Mouse (Mus musculus): ENCODE results near the gene Nynrin.
A peak's percentile ranks its signal among the peaks of the same experiment; 100 is the strongest.

The Nynrin gene

DNA sequence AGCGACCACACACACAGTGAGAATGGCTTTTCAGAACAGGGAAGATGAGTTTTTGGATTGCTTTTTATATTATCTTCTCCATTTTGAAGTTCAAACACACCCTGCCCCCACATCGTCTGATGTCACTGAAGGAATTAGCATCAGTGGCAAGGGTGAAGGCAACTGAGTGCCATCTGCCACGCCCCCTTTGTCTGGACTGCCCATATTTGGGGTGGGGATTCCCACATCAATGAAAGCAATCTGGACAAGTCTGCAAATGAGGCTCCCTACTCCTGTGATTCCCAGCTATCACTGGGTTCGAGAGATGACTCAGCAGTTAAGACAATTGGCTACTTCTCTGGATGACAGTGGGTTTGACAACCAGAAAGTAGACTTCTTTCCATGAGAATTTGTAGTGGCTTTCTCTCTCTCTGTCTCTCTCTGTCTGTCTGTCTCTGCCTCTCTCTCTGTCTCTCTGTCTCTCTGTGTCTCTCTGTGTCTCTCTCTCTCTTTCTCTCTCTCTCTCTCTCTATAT is 12.9 kb upstream of the Nynrin start:
- DNase-seq (ENCODE audit: low spot score): no peak

DNA sequence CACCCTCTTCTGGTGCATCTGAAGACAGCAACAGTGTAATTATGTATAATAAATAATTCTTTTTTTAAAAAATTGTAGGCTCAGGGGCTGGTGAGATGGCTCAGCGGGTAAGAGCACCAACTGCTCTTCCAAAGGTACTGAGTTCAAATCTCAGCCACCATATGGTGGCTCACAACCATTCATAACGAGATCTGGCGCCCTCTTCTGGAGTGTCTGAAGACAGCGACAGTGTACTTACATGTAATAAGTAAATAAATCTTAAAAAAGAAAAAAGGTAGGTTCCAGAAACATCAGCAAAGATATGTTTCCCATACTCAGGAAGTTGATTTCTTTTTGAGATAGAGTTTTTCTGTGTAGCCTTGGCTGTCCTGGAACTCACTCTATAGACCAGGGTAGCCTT is 11.0 kb upstream of the Nynrin start:
- DNase-seq (ENCODE audit: low spot score): no peak

DNA sequence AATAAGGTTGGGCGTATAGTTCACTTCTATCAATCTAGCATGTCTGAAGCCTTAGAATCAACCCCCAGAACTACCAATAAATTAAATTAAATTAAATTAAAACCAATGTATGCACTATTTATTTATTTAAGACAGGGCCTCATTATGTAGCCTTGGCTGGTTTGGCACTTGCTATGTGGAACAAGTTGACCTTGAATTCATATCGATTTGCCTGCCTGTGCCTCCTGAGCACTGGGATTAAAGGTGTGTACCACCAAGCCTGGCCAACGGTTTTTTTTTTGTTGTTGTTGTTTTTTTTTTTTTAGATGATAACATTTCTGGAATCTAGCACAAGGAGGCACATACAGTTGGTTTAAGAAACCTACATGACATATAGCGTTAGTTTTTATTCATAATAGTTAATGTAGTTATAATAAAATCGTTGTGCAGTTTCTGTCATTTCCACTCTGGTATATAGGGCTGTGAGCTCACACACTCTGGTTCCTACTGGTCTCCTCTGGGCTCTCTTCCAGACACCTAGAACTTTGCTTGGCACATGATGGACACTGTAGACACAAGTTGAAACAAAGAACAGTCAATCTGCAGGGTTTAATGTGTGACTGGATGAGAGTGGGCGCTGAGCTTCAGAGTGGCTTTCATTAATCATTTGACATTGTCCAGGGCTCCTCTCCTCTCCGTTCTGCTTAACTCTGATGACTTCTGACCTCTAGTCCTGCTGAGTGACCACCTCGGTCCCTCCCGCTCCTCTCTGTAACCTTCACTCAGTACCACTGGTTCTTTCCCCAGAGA is 8.1 kb upstream of the Nynrin start:
- DNase-seq (ENCODE audit: low spot score): no peak

DNA sequence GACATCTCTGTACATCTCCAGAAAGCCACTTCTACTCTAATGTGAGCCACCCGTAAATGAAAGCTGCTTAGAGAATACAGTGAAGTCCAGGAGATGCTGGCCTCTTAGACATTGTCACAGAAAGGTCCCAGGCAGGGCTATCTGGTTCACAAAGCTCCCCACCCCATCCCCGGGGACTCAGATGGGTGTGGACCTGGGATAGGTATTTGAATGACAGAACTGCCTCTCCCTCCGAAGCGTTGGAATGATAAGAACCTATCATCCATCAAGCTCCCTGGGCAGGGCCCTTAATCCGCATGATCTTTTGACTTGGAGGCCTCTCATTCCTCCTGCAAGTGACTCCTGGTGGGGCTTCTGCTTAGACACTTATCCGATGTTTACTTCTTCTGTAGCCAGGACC is 2.9 kb upstream of the Nynrin start:
- DNase-seq (ENCODE audit: low spot score): no peak

DNA sequence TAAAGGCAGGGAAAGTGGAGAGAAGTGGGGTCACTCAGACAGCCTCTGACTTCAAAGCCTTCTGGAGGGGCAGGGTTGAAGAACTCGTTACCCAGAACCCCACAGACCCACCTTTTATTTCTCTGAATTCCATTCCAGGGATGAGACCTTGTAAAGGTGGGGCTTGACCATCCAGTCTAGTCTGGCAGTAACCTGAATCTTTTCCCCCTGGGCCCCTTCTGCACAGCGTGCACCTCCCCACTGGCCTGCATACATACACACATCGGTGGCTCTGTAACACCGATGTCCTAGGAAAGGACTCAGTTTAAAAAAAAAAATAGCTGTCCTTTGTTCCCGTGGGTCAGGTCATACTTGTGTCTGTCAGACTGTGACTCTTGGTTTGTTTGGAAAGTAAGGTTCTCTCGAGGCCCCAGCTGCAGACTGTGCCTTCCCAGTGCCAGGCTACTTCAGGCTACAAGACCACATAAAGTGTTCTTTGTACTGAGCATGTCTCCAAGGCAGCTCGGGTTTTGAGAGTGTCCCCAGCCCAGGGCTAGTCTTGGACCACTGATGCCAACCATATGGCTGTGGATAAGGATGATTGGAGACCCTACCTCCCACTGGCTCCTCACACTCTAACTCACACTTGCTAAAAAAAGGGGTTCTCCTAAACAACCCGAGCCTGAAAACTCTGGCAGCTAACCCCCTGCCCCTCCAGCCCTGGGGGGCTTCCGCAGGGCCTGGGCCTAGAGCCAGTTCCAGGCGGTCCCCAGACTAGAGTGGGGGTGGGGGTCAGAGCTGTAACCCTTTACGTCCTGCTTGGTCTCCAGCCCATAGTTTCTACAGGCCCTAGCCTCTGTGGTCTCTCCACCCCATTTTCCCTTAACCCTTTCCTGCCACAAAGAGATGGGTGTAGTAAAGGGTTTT is 911 bp upstream of the Nynrin start:
- DNase-seq (ENCODE audit: low spot score): no peak

DNA sequence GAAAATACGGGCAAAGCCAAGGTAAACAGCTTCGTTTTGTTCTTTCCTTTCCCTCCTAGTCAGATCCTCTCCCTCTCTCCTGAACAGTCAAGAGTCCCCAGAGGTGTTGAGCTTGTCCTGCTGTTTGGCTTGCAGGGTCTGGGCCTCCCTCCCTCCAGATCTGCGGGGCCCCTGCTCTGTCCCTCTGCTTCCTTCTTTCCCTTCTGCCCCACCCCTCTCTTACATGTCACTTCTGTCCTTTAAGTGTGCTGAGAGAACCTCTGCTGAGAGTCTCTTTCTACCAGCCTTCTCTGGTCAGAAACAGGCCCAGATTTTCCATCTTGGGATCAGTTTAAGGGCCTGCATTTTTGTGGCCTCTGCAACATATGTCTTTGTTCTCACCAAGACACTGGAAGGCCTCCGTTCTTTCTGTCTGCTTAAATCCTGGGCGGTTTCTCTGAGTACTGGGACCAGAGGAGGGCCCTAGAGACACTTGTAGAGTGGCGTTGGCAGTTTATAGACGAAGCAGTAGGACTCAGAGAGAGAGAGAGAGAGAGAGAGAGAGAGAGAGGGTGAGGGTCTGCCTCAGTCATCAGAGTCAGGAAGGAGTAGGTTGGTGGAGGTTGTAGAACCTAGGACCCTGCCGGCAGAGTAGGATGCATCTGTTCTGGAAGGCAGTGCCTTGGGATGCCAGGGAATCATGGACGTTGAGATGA is 743 bp downstream of the Nynrin start:
- no peak for DNase-seq (ENCODE audit: low spot score)

DNA sequence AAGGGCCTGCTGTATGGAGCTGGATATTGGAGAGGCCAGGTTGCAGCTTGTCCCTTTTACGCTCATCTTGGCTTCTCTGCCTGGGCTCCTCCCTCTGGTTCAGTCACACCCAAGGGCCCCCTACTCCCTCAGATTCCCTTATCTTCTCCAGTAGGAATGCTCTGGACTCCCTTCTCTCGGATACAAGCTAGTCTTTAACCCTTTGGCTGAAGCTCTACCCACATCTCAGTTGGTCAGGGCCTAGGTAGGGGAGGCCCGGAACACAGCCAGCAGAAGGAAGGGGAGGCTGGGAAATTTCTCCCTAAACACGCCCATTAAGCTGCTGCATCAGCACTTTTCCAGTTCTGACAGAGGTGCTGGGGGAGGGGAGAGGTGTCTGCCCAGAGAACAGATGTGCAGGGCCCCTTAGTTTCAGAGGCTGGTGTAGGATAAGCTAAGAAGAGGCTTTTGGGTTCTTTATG is 1.3 kb downstream of the Nynrin start:
- DNase-seq (ENCODE audit: low spot score): no peak

DNA sequence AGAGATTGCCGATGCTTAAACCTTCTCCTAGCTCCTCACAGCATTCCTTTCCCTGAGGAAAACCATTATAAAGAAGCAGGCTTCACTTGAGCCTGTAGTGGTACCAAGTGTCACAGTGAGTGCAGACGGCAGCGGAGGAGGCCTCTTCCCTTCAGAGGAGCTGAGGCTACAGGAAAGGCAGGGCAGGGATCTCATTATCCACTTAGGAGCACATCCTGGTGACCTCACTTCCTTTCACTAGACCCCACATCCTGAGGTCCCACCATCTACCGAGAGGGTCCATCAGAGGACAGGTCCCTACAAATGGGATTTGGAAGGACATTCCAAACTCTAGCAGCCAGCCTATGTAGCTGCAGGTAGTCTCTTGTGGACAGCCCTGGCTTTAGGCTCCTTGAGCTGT is 3.8 kb downstream of the Nynrin start:
- DNase-seq (ENCODE audit: low spot score): no peak

DNA sequence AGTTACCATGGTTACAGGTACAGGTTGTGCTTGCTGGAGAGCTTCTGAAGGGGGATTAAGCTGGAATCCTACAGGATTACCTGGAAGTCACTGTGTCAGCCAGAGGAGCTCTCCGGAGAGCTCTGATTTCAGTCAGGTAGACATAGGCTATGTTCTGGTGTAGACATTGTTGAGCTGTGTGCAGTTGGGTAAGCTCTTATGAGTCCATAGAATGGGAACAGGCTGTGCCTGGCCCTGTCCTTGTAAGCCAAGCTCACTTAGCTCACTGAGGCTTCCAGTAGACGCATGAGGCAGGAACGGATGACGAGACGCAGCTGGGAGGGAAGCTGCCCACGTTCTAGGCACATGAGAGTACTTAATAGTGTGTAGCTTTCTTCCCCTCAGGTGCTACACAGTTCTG is 8.4 kb downstream of the Nynrin start:
- DNase-seq (ENCODE audit: low spot score): peak; percentile 3

DNA sequence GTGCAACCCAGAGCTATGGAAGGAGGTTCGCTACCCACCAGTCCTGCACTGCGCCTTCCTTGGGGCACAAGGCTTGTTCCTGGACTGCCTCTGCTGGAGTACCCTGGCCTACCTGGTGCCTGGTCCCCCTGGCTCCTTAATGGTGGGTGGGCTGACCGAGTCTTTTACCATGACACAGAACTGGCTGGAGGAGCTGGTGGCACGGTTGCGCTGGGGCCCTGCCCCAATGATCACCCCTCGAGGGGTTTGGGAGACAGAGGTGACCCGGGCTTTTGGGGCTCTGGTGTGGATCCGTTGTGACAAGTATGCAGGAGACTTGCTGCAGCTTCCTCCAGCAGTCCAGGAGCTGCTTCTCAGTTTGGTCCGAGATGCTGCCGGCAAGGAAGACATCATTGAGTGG is 9.2 kb downstream of the Nynrin start:
- DNase-seq (ENCODE audit: low spot score): no peak

DNA sequence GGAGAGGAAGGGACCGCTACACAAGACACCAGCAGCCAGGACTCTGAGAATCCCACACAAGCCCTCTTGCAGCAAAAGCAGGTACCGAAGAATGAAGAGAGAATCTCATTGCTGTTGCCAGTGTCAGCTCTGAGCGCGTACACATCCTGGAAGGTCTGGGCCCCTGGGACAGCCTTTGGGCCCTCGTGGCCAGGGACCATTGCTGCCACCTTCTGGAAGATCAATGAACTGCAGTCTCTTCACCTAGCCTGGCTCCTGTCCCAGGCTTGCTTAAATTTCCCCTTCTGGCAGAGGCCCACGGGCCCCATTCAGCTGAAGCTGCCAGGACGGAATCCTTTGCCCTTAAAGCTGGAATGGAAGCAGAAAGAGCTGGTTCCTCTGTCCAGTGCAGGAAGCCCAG is 10.0 kb downstream of the Nynrin start:
- peak; percentile 73 for DNase-seq (ENCODE audit: low spot score)

DNA sequence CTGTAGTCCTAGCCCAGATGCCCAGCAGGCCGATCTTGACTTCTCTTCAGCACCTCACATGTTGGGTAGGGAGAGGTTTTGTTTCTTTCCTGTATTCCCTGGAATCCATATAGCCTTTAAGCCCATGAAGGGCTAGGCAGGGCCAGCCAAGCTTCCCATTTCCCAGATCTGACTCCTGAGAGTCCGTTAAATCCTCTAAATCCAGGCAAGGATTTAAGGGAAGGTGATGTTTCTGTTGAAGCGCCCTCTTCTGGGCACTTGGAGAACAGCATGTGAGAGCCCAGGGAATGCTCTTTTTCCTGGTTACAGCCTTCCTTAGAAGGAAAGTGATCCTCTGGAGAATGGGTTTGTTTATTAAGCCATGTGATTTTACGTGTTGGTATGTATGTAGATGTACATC is 13.2 kb downstream of the Nynrin start:
- DNase-seq (ENCODE audit: low spot score): peak; percentile 58

DNA sequence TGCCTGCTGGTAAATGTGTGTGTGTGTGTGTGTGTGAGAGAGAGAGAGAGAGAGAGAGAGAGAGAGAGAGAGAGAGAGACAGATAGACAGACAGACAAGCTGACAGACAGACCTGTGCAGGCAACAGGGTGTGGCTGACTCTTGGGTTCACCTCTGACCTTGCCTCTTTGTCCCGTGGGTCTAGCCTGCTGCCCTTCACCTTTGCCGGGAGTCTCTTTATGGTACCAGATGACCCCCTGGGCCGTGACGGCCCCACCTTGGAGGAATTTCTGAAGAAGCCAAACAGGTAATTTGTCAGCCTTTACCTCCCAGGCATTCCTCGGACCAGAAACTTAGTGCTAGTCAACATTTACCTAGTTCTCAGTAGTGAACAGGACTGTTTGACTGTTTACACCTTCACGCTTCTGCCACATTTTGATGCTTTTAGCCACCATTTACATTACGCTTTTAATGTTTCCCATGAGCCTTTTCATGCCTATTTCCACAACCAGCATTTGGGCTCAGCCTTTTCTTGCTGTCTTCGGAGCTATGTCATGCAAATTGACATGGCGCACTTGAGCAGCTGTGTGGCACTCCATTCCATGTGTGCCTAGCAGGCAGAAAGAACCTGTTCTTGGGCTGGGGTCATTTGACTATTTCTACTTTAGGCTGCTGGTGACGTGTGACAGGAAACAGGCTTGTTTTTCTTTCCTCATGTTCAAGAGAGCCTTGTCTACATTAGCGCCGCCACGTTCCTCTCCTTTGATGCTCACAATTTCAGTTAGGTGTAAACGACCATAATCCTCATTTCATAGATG is 14.6 kb downstream of the Nynrin start:
- DNase-seq (ENCODE audit: low spot score): no peak

DNA sequence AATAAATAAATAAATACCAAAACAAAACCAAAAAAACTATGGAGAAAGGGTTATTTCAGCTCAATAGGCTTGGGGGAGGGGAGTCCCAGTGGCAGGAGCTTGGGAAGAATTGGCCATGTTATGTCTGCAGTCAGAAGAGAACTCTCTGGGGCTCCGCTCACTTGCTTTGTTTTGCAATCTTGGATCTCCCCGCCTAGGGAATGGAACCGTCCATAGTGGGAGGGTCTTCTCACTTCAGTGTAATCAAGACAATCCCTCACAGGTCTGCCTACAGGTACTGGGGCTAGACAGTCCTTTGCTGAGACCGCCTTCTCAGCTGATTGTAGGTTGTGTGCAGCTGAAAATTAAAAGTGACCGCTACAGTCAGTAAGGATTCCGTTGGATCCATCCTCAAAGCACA is 15.7 kb downstream of the Nynrin start:
- DNase-seq (ENCODE audit: low spot score): no peak

DNA sequence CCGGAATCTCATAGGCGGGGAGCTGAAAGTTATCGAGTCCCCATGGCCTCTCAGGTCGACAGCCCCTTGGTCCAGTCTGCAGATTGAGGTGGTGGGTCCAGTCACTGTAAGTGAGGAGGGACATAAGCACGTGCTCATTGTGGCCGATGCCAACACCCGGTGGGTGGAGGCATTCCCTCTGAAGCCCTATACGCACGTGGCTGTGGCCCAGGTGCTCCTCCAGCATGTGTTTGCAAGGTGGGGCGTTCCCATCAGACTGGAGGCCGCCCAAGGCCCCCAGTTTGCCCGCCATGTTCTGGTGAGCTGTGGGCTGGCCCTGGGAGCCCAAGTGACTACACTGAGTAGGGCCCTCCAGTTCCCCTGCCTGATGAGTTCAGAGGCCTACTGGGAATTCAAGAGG is 18.2 kb downstream of the Nynrin start:
- DNase-seq (ENCODE audit: low spot score): no peak

DNA sequence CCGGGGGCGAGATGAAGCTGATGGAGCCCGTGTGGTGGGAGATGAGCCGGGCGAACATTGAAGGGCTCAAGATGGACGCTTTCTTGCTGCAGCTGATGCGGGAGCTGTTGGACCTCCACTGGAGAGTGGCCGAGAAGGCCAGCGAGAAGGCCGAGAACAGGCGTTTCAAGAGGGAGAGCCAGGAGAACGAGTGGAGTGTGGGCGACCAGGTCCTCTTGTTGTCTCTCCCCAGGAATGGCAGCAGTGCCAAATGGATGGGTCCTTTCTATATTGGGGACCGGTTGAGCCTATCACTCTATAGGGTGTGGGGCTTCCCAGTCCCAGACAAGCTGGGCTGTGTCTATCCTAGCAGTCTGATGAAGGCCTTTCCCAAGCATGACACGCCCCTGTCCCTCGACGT is 18.7 kb downstream of the Nynrin start:
- no peak for DNase-seq (ENCODE audit: low spot score)

DNA sequence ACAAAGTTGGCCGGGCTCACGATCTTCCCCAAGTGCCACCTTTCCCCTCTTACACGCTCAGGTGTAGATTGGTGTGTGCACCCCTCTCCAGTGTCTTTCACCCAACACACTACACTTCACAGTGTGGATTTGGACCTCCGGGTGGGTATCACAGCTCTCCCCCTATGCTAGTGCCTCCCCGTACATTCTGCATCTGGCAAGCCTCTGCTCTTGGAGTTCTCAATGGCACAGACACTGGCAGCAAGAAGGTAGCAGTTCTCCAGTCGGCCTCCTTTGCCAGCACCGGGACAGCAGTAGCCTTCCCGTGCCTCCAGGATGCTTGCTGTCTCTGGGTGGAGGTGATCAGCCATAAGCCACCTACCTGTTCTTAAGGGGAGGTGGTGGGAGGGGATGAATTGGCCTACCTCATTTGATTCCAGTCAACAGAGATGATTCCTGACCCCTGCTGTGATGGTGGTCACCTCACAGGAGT is 19.5 kb downstream of the Nynrin start:
- no peak for DNase-seq (ENCODE audit: low spot score)

DNA sequence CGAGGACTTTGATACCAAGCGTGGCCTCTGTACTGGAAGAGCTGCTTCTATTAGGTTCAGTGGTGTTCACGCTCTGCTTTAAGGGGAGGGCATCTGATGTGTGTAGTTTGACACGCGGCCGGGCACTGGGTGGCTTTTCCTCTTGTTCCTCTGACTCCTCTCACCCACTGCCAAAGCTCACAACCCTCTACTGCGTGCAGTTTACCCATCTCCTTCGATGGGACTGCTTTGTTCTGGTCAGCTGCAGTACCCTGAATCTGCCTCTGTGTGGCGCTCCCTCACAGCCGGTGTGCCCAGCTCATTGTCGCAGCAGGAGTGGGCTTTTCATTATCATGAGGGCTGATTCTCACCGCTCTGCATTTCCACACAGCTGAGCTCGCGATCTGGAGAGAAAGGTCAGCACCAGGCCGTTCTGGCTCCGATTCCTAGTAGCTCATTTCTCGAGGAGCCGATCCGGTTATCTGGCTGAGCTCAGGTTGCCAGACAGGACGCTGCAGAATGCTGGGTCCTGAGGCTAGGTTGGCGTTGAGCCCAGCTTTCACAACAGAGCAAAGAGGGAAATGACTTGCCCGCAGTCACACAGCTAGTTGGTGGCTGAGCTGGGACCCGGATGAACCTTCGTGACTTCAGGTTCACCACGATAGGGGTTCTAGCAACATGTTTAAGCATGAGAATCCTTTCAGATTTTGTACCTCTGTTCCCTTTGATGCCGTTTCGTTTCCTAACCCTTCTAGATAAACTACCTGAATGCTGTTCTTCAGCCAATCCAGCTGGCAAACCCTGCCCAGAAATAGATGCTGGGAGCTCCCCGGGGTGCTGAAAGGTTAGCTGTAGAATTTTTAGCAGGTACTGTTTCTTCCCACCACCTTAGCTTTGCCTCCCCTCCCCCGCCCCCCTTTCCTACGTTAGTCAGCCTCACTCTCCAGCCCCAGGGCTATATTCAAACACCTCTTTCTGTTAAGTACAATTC is 20.2 kb downstream of the Nynrin start:
- DNase-seq (ENCODE audit: low spot score): peak; percentile 65

DNA sequence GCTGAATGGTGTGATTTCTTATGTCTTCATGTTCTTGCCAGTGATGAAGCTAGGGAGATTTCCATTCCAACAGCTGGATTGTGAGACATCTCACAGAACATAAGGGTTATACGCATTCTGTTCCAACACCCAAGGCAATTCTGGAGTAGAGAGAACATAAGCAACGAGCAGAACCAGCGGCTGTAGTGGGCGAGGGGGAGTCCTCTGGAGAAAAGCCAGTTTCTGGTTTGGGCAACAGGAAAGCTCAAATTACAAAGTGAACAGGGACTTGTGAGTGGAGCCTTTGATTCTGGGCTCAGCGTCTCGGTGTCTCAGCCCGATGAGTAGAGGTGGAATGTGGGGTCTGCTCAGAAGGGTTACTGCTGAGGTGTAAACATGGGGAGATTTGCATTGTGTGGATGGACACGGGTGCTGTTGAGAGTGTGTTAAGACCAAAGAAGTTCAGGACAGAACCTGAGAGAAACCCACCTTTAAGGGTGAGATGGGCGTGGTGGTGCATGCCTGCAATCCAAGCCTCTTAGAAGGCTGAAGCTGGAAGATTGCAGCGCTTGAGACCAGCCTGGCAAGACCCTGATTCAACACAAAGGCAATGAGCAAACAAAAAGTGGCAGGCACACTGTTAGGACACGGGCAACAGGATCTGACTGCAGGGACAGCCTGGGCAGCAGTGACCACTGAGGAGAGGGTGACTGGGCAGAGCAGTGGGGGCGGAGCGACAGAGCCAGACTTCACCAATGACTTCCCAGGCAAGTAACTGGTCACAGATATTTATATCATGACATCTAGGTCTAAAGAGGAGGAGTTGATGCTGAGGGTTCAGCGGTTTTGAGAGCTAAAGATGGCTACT is 23.9 kb downstream of the Nynrin start:
- DNase-seq (ENCODE audit: low spot score): no peak
